Mouse (Mus musculus) midbrain, embryonic 16.5 days (tissue): ENCODE results near the gene Aqp7. TPM values are rescaled to one million over a fixed set of nuclear protein-coding genes. Genes with fewer than 3 reads are reported as not detected.

Source experiments
- ATAC-seq: fragments of 200-750 bp; cut with Nextera tagmentation; 2 replicates; pipeline ENCODE4 v1.8.0; 2017; ENCODE audit warnings: moderate TSS enrichment
- H3K27ac ChIP-seq: fragments of 300-500 bp; sonication (generic); 2 replicates; pipeline ENCODE4 v1.5.1; 2014; ENCODE audit warnings: mild to moderate bottlenecking, low read length, mixed read lengths
- H3K27me3 ChIP-seq: fragments of 300-500 bp; sonication (generic); 2 replicates; pipeline ENCODE4 v1.6.1; 2014; ENCODE audit warnings: low read depth, low read length, mixed read lengths; ENCODE audit not compliant: control insufficient read depth, insufficient read depth
- H3K36me3 ChIP-seq: fragments of 300-500 bp; sonication (generic); 2 replicates; pipeline ENCODE4 v1.6.1; 2014; ENCODE audit warnings: mild to moderate bottlenecking, low read length, moderate library complexity, mixed read lengths; ENCODE audit not compliant: control insufficient read depth, insufficient read depth
- H3K4me1 ChIP-seq: fragments of 300-500 bp; sonication (generic); 2 replicates; pipeline ENCODE4 v1.6.1; 2014; ENCODE audit warnings: mild to moderate bottlenecking, low read length, mixed read lengths; ENCODE audit not compliant: control insufficient read depth, insufficient read depth
- H3K4me2 ChIP-seq: fragments of 300-500 bp; sonication (generic); 2 replicates; pipeline ENCODE4 v1.6.1; 2014; ENCODE audit warnings: mild to moderate bottlenecking, low read length, mixed read lengths
- H3K4me3 ChIP-seq: fragments of 300-500 bp; sonication (generic); 2 replicates; pipeline ENCODE4 v1.5.1; 2014; ENCODE audit warnings: low read depth, mild to moderate bottlenecking, low read length, moderate library complexity, mixed read lengths
- H3K9ac ChIP-seq: fragments of 300-500 bp; sonication (generic); 2 replicates; pipeline ENCODE4 v1.6.1; 2014; ENCODE audit warnings: low read depth, low read length, mixed read lengths
- H3K9me3 ChIP-seq: fragments of 300-500 bp; sonication (generic); replicated peaks from 2 replicates; pipeline ENCODE4 v1.6.1; 2014; ENCODE audit warnings: mild to moderate bottlenecking, low read length, mixed read lengths; ENCODE audit not compliant: control insufficient read depth, poor library complexity, severe bottlenecking
- WGBS: fragments of 180-500 bp; shearing (Covaris S2); extraction: QIAGEN DNeasy Blood & Tissue Kit; methylation state at CpG from one replicate; pipeline ENCODE4 v1.1.7; 2014; 5-methylcytosine and 5-hydroxymethylcytosine counted together
- polyA plus RNA-seq: library from polyadenylated mRNA; unstranded; fragments of >200 nt; fragmentation: Nextera tagmentation; extraction: Ambion mirVana; gene quantifications from 2 replicates; pipeline ENCODE4 v1.2.1, GENCODE M21; 2015

Aqp7 gene
- polyA plus RNA-seq, 1 experiment from 2014 or later = not detected

DNA sequence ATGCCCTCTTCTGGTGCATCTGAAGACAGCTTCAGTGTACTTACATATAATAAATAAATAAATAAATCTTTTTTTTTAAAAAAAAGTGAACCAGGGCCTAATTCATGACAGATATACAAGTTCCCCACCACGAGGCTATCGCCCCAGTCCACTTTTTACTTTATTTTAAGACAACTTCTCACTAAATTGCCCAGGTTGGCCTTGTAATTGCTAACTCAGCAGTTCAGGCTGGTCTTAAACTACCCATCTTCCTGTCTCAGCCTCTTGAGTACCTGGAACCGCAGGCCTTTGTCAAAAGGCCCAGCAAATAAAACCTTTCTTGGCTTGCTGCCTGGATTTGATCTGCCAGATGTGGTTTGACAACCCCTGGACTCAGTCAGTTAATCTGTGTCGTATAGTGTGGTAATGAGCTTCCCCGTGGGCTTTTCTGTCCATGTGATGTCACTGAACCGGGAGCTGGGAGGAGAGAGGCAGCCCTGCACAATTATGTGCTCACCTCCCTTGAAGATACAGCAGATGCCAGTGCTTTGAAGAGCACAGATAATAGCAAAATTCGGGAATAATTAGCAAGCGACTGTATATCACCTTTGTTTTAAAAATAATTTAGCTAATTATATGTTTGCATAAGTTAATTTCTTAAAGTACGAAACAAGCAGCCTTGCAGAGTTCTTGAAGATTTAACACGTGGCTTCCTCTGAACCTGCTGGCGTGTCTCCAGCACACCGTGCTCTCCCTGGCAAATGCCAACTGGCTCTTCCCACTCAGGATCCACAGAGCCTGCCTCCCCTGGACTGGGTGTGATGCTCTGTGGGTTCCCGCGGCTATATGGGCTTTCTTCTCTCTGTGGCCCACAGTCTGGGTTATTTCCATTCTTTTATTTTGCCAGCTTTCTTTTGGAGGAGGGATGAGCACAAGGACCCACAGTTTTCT is 23.8 kb upstream of the Aqp7 start:
- H3K4me1 ChIP-seq = no peaks in the 10 kb centered on the region
- no peaks in the 10 kb centered on the region for H3K9me3 ChIP-seq
- no peak for ATAC-seq
- H3K27me3 ChIP-seq = no peaks in the 10 kb centered on the region
- no peak overlapping the region for H3K4me2 ChIP-seq
- no peak overlapping the region for H3K4me3 ChIP-seq
- no peak overlapping the region for H3K9ac ChIP-seq
- no peaks in the 10 kb centered on the region for H3K36me3 ChIP-seq
- H3K27ac ChIP-seq = no peak overlapping the region
- WGBS = 72% methylated on average over 14 of the region's 14 CpGs

DNA sequence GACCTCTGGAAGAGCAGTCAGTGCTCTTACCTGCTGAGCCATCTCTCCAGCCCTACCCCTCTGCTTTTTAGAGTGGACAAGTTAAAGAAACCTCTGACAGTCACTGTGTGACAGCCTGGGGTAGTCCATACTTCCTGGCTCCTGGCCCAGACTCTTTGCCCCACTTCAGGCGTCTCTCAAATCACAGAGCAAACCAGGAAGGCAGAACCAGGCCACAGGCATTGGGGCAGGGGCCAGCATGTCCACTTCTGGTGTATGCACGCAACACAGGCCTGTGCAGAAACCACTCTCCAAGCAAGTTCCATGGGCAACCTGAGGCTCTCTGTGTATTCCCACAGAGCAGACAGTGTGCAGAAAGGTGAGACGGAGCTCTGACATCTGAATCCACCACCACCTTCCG is 17.3 kb upstream of the Aqp7 start:
- WGBS = 88% methylated on average over 4 of the region's 4 CpGs
- H3K9me3 ChIP-seq = no peaks in the 10 kb centered on the region
- no peak overlapping the region for H3K9ac ChIP-seq
- H3K4me1 ChIP-seq = no peaks in the 10 kb centered on the region
- no peak overlapping the region for H3K4me3 ChIP-seq
- H3K36me3 ChIP-seq = no peaks in the 10 kb centered on the region
- no peak for ATAC-seq
- no peak overlapping the region for H3K27ac ChIP-seq
- no peaks in the 10 kb centered on the region for H3K27me3 ChIP-seq
- H3K4me2 ChIP-seq = no peak overlapping the region

DNA sequence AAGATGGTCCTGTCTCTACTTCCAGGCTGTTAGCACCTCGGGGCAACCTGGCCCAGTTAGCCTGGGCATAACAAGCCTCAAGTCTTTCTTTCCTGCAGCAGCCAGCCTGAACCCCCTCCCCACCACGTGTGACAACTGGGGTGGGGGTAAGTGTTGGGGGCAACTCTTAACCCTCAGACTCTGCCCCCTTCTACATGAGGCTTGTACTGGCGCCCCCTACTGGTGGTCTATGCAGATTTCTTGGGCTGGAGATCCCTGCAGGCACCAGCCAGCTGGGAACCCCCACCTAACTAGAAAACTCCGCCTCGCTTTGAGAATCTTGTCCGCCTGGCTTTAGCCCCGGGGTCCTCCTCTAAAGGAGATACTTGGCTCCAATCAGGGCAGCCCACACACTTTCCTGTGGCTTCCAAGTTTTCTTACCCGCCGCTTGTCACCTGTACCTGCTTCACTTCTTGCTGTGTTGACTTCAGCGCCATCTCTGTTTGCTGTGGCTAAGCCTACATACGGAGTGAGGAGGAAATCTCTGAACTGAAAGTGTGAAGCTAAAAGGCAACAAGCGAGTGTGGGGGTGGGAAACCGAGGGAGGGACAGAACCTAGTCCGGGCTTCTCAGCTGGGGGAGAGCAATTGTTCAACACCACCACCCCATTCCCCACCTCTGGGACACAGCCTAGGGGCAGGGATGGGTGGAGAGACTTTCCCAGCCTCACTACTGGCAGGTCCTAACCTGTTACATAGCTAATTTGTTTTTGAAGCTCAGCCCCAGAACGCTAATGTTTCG is 16.1 kb upstream of the Aqp7 start:
- Histone ChIP-seq H3K9me3 (no peaks in the 10 kb centered on the region), H3K9ac (no peak overlapping the region), H3K27ac (no peak overlapping the region), H3K4me1 (no peaks in the 10 kb centered on the region), H3K4me2 (no peak overlapping the region), H3K4me3 (no peak overlapping the region), H3K27me3 (no peaks in the 10 kb centered on the region), H3K36me3 (no peaks in the 10 kb centered on the region)
- whole genome bisulfite sequencing = 19% methylated on average over 16 of the region's 16 CpGs
- no peak for ATAC-seq

DNA sequence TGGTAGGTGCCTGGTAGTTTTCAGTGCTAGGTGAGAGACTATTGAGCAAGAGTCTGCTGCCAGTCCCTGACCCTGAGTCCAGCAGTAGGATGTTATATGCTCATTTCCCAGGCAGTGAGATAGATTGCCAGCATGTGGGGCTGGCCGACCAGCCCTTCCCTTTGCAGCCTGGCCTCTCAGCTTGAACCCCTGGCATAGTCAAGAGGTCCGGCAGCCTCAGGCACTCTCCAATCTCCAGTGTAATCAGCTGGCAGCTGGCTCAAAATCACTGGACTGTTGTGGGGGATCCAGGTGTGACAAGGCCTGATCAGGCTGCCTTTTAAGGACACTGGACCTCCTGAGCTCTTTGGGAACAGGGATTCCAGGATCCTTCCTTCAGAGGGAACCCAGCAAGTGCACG is 15.4 kb upstream of the Aqp7 start:
- H3K9me3 ChIP-seq = no peaks in the 10 kb centered on the region
- ATAC-seq = no peak
- no peaks in the 10 kb centered on the region for H3K27me3 ChIP-seq
- H3K4me3 ChIP-seq = no peak overlapping the region
- no peaks in the 10 kb centered on the region for H3K4me1 ChIP-seq
- H3K4me2 ChIP-seq = no peak overlapping the region
- H3K27ac ChIP-seq = no peak overlapping the region
- no peaks in the 10 kb centered on the region for H3K36me3 ChIP-seq
- 74% methylated on average over 3 of the region's 3 CpGs for WGBS
- H3K9ac ChIP-seq = no peak overlapping the region

DNA sequence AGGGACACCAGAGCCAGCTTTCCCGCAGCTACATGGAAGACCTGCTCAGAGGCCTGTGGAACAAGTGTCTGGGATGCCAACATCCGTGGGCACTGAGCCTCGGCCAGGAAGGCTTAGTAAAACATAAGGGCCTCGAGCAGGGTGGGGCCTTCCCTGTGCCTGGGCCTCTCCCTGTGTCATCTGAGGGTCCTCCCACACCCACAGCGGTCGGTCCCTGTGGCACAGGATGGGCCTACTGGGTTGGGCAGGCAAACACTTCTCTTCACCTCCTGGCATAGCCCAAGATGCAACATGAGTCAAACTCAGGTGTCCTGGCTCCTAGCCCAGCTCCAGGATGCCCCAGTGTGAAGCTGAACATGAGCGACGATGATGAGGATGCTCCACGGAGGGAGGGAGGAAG is 9.4 kb upstream of the Aqp7 start:
- 74% methylated on average over 6 of the region's 9 CpGs for WGBS
- no peak for ATAC-seq
- H3K4me1 ChIP-seq = no peaks in the 10 kb centered on the region

DNA sequence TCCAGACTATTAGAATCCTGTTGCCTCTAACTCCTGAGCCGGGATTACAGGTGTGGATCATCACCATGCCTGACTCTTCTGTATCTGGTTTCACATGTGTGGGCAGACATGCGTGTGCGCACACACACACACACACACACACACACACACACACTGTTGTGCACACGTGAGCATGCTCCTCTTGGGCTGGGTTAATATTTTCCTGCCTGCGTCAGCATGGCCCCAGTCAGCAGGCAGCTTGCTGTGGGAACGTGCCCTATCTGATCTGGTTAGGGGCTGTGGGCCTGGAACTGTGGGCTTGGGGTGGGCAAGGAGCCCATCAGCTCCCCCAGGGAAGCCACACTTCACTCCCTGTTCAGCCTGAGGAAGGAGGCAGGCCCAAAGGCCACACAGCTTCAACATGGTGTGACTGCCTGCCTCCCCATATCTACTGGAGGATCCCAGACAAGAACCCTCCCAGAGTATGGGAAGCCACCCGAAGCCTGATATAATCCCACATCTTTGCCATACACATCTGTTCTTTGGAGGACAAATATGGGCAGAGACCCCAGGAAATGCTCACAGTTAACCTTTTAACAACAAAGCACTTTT is 8.9 kb upstream of the Aqp7 start:
- no peak overlapping the region for H3K27ac ChIP-seq
- no peak for ATAC-seq
- no peak overlapping the region for H3K9ac ChIP-seq
- H3K36me3 ChIP-seq = no peaks in the 10 kb centered on the region
- H3K4me1 ChIP-seq = no peaks in the 10 kb centered on the region
- H3K4me2 ChIP-seq = no peak overlapping the region
- no peak overlapping the region for H3K4me3 ChIP-seq
- WGBS = 73% methylated on average over 7 of the region's 7 CpGs
- no peaks in the 10 kb centered on the region for H3K9me3 ChIP-seq
- H3K27me3 ChIP-seq = no peaks in the 10 kb centered on the region

More for the DNA sequence above, 9.4 kb upstream of the Aqp7 start:
- no peaks in the 10 kb centered on the region for H3K27me3 ChIP-seq
- H3K9ac ChIP-seq = no peak overlapping the region
- no peaks in the 10 kb centered on the region for H3K9me3 ChIP-seq
- no peak overlapping the region for H3K27ac ChIP-seq
- H3K36me3 ChIP-seq = no peaks in the 10 kb centered on the region
- H3K4me2 ChIP-seq = no peak overlapping the region
- H3K4me3 ChIP-seq = no peak overlapping the region

DNA sequence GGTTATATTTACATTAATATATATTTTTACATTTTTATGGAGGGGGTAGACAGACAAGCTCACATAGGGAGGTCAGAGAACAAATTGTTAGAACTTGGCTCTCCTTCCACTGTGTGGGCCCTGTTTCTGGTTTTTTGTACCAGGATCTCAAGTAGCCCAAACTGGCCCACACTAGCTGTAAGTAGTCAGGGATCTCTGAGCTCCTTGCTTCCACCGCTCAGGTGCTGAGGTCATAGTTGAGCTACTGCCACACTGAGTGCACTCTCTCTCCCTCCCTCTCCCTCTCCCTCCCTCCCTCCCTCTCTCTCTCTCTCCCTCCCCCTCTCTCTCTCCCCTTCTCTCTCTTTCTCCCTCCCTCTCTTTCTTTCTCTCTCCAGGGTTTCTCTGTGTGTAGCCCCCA is 8.3 kb upstream of the Aqp7 start:
- H3K4me3 ChIP-seq = no peak overlapping the region
- no peaks in the 10 kb centered on the region for H3K27me3 ChIP-seq
- H3K36me3 ChIP-seq = no peaks in the 10 kb centered on the region
- H3K4me1 ChIP-seq = no peaks in the 10 kb centered on the region
- ATAC-seq = no peak
- no peak overlapping the region for H3K9ac ChIP-seq
- H3K27ac ChIP-seq = no peak overlapping the region
- 20% methylated on average over 1 of the region's 1 CpGs for WGBS
- no peaks in the 10 kb centered on the region for H3K9me3 ChIP-seq
- H3K4me2 ChIP-seq = no peak overlapping the region

DNA sequence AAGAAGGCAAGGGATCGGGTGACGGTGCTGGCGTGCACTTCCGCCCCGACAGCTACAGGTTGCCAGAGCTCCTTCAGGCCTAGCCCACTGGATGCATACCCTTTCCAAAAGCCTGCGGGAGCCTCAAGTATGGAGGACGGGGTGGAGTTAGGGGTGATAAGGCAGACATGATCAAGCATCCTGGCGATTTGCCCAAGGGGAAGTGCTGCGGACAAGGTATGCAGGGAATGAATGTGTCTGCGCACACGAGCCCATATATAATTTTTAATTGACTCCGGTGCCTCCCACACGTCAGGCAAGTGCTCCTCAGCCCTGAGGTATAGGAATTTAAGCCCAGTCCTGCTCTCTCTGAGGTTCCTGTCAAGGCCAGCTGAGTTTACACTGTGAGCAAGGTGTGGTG is 7.2 kb upstream of the Aqp7 start:
- H3K4me2 ChIP-seq = no peak overlapping the region
- WGBS = 87% methylated on average over 13 of the region's 13 CpGs
- H3K27ac ChIP-seq = no peak overlapping the region
- H3K36me3 ChIP-seq = no peaks in the 10 kb centered on the region
- ATAC-seq = no peak
- no peaks in the 10 kb centered on the region for H3K9me3 ChIP-seq
- peaks cover 3% of the 10 kb centered on the region; the same call in 1 of the 2 replicates for H3K4me1 ChIP-seq
- H3K4me3 ChIP-seq = no peak overlapping the region
- no peaks in the 10 kb centered on the region for H3K27me3 ChIP-seq
- no peak overlapping the region for H3K9ac ChIP-seq

DNA sequence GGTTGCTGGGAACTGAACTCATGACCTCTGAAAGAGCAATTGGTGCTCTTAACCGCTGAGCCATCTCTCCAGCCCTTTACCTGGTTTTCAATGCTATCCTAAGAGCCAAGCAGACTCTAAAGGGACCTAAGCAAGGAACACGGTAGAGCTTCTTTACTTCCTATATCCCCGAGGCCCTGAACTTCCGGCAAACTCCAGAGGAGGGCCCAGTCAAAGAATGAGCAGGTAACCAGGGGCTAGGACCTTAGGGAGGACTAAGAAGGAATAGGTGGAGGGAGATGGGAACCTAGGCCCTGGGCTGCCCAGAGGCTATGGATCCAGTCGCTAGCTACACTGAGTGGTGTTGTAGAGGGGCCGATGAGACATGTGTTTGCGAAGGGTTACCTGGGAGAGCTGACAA is 3.8 kb upstream of the Aqp7 start:
- Histone ChIP-seq H3K27ac (no peak overlapping the region), H3K4me1 (peaks cover 3% of the 10 kb centered on the region; the same call in 1 of the 2 replicates), H3K36me3 (no peaks in the 10 kb centered on the region), H3K4me2 (no peak overlapping the region), H3K4me3 (no peak overlapping the region), H3K9me3 (no peaks in the 10 kb centered on the region), H3K27me3 (no peaks in the 10 kb centered on the region), H3K9ac (no peak overlapping the region)
- ATAC-seq = no peak
- 77% methylated on average over 7 of the region's 7 CpGs for WGBS
